In genomic region chr19:43874351-43874750, GRCm38 (mm10) we compare ENCODE assay signal across 26 mouse cellular contexts.
"Had no signal": no experiment of that assay in that cellular context is flagged by ENCODE, and none has a peak within 500 bp of the region (broad histone marks: within the 10 kb centered on the region; RNA-seq: fewer than 3 reads in every experiment).

No protein-coding gene starts in this region.

- H3K4me3 ChIP-seq: gastrocnemius, adult 2 months; heart, adult 2 months; heart, embryonic 13.5 days; heart, embryonic 15.5 days; hindbrain, embryonic 13.5 days; hindbrain, embryonic 15.5 days; limb, embryonic 13.5 days; limb, embryonic 15.5 days; liver, embryonic 12.5 days had no signal

- ATAC-seq: hindbrain, postnatal 0 days; intestine, embryonic 16.5 days; liver, embryonic 12.5 days had no signal

- H3K27ac ChIP-seq: gastrocnemius, adult 2 months; heart, adult 2 months; heart, embryonic 13.5 days; heart, embryonic 15.5 days; hindbrain, embryonic 13.5 days; hindbrain, embryonic 15.5 days; hindbrain, postnatal 0 days; limb, embryonic 13.5 days; limb, embryonic 15.5 days; liver, embryonic 12.5 days; liver, embryonic 14.5 days had no signal

- H3K4me2 ChIP-seq: heart, embryonic 11.5 days; heart, embryonic 13.5 days; heart, embryonic 15.5 days; hindbrain, embryonic 13.5 days; hindbrain, embryonic 15.5 days; limb, embryonic 13.5 days; limb, embryonic 15.5 days; liver, embryonic 12.5 days had no signal

- H3K4me1 ChIP-seq: liver, embryonic 12.5 days had no signal

- H3K9me3 ChIP-seq: heart, embryonic 13.5 days; heart, embryonic 15.5 days; hindbrain, embryonic 13.5 days; hindbrain, embryonic 15.5 days; limb, embryonic 13.5 days; limb, embryonic 15.5 days; liver, embryonic 12.5 days had no signal

- H3K27me3 ChIP-seq: heart, embryonic 13.5 days; heart, embryonic 15.5 days; hindbrain, embryonic 13.5 days; hindbrain, embryonic 15.5 days; limb, embryonic 13.5 days; limb, embryonic 15.5 days had no signal

- DNase-seq: gastrocnemius, adult 2 months; gastrocnemius, postnatal 10 days; gastrocnemius, postnatal 25 days; heart, adult 11 months; heart, adult 2 months; heart, postnatal 14 days; heart, postnatal 36 days; kidney, adult 18-20 months; kidney, adult 8-10 months; kidney, postnatal 10 days; kidney, postnatal 25 days; kidney, postnatal 4 days; layer of hippocampus, adult 9-11 months; layer of hippocampus, postnatal 36 days; left cerebral cortex, postnatal 4 days had no signal

- H3K9ac ChIP-seq: heart, embryonic 13.5 days; heart, embryonic 15.5 days; hindbrain, embryonic 13.5 days; hindbrain, embryonic 15.5 days; limb, embryonic 13.5 days; limb, embryonic 15.5 days; liver, embryonic 12.5 days; liver, embryonic 14.5 days had no signal
